Mouse (Mus musculus) C2C12 (cell line): Measurements from ENCODE around the gene Dnajc19.
"Not testable (repeated sequence)": the region's sequence is repeated elsewhere in the genome, so short reads cannot be mapped to it uniquely, and the experiment has no call there.

ENCODE experiments used
- CEBPB ChIP-seq: IDR thresholded peaks from one replicate; pipeline ENCODE4 v1.6.1; 2011; ENCODE audit warnings: low read depth, mild to moderate bottlenecking, control low read depth, moderate library complexity
- CTCF ChIP-seq: IDR thresholded peaks from one replicate; pipeline ENCODE4 v1.5.1; 2011; ENCODE audit not compliant: control insufficient read depth, insufficient read depth, insufficient read length
- MAX ChIP-seq: IDR thresholded peaks from one replicate; pipeline ENCODE4 v1.6.1; 2011; ENCODE audit warnings: mild to moderate bottlenecking, control low read depth
- USF1 ChIP-seq: IDR thresholded peaks from one replicate; pipeline ENCODE4 v1.6.1; 2011; ENCODE audit warnings: low read depth, mild to moderate bottlenecking, control low read depth, moderate library complexity

- TF ChIP-seq CEBPB, MAX, CTCF, USF1: not testable (repeated sequence)
These were observed 12.2 kb downstream of the Dnajc19 start for GRCm38 (mm10) chr3:34068943-34069342.
